Mouse (Mus musculus) heart, adult 2 months (tissue): ENCODE measurements around the gene Tuba3a. TPM values are rescaled to one million over a fixed set of nuclear protein-coding genes. Genes with fewer than 3 reads are reported as not detected.
A peak's percentile ranks its signal among the peaks of the same experiment; 100 is the strongest.

Source experiments
- DNase-seq, 2 experiments: peaks; one replicate each; pipeline ENCODE4 v3.0.0; 2021
- H3K27ac ChIP-seq: fragments of 200-600 bp; 2 replicates; pipeline ENCODE4 v1.8.1; 2022
- H3K27me3 ChIP-seq: fragments of 200-500 bp; 2 replicates; pipeline ENCODE4 v1.6.1; 2012; ENCODE audit warnings: mild to moderate bottlenecking, low read length, inconsistent platforms, mixed read lengths; ENCODE audit not compliant: control insufficient read depth, insufficient read depth
- H3K36me3 ChIP-seq: fragments of 200-500 bp; 2 replicates; pipeline ENCODE4 v1.6.1; 2012; ENCODE audit warnings: low read length, inconsistent platforms; ENCODE audit not compliant: control insufficient read depth, insufficient read depth
- H3K4me1 ChIP-seq: fragments of 200-500 bp; 2 replicates; pipeline ENCODE4 v1.6.1; 2011; ENCODE audit warnings: low read length; ENCODE audit not compliant: control insufficient read depth, insufficient read depth
- H3K4me3 ChIP-seq: fragments of 200-600 bp; 2 replicates; pipeline ENCODE4 v1.8.1; 2022
- H3K79me2 ChIP-seq: fragments of 200-500 bp; replicated peaks from 2 replicates; pipeline ENCODE4 v1.6.1; 2012; ENCODE audit warnings: mild to moderate bottlenecking, inconsistent platforms, low read length, moderate library complexity, mixed read lengths; ENCODE audit not compliant: control insufficient read depth, insufficient read depth
- H3K9ac ChIP-seq: fragments of 200-500 bp; 2 replicates; pipeline ENCODE4 v1.6.1; 2012; ENCODE audit warnings: low read depth, mild to moderate bottlenecking, control low read depth, inconsistent platforms, low read length, mixed read lengths
- CTCF ChIP-seq: fragments of 200-600 bp; IDR thresholded peaks from 2 replicates; pipeline ENCODE4 v1.8.1; 2022; ENCODE audit warnings: antibody characterized with exemption, mild to moderate bottlenecking, moderate library complexity
- EP300 ChIP-seq: fragments of 200-500 bp; IDR thresholded peaks from 2 replicates; pipeline ENCODE4 v1.6.1; 2011; ENCODE audit warnings: low read depth, low read length, control low read depth; ENCODE audit not compliant: insufficient read depth
- POLR2A ChIP-seq: fragments of 200-500 bp; IDR thresholded peaks from 2 replicates; pipeline ENCODE4 v1.6.1; 2011; ENCODE audit warnings: mild to moderate bottlenecking, low read depth, low read length, control low read depth; ENCODE audit not compliant: insufficient read depth
- WGBS: fragments of 180-500 bp; shearing (Covaris S2); methylation state at CpG from one replicate; pipeline ENCODE4 v1.1.7; 2018; 5-methylcytosine and 5-hydroxymethylcytosine counted together
- intact Hi-C: fragments of 180-260 bp; cut with DNase I; formaldehyde crosslinking; loops from one replicate; pipeline ENCODE4 v1.15.1; 2025
- polyA plus RNA-seq: library from polyadenylated mRNA; depleted of rRNA; stranded (reverse); fragments of >200 nt; gene quantifications from 2 replicates; pipeline ENCODE4 v1.2.3, GENCODE M21; 2012
- total RNA-seq, 2 experiments: library from RNA; stranded (reverse); gene quantifications; 2 replicates each; pipeline ENCODE4 v1.2.3; 2021

Tuba3a gene
- total and polyA plus RNA-seq, 3 experiments, result 0.92 TPM; not detected in 2

DNA sequence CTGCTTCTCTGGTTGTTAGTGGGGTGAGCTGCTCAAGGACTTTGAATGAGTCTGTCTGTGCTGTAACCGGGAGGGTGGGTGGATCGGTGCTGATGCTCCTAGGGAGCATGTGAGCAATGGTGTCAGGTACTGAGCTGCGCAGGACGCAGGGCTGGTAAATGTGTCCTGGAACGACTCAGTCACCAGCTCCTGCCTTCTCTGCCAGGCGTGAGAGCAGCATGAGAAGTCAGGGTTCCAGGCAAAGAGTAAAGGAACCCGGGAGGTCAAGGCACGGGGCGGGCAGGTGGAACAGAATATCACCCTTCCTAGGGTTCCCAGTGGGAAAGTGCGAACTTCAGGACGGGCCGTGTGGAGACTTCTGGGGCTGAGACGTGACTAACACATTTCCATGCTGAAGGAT lies 19.8 kb downstream of the Tuba3a start:
- H3K4me3 ChIP-seq, result no peak overlapping the region
- no peak overlapping the region for H3K27ac ChIP-seq
- intact Hi-C loops, result no loop called here
- H3K9ac ChIP-seq, result no peak overlapping the region
- WGBS, result 62% methylated on average over 13 of the region's 13 CpGs
- no peak for DNase-seq
- no peaks in the 10 kb centered on the region for H3K79me2 ChIP-seq
- TF ChIP-seq EP300 (no peak), POLR2A (no peak), CTCF (no peak)
- no peaks in the 10 kb centered on the region for H3K27me3 ChIP-seq
- no peaks in the 10 kb centered on the region for H3K4me1 ChIP-seq
- H3K36me3 ChIP-seq, result no peaks in the 10 kb centered on the region

DNA sequence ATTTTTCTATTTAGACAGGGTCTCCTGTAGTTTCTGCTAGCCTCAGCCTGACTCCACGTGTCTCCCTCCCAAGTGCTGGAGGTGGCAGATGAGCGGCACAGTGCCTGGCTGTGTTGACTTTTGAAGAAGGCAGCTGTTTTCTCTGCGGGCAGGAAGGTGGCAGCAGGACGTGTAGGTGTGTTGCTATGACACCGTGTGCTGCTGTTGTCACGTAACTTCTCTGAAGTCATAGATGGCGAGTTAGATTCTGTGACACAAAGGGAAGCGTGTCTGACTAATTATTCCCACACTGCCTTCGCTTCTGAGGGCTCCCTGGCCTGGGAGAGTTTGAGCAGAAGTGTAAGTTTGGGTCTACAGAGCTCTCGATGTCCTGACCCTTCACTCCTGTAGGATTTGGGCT lies 20.6 kb downstream of the Tuba3a start:
- intact Hi-C loops, result no loop called here
- WGBS, result 36% methylated on average over 10 of the region's 10 CpGs
- H3K4me1 ChIP-seq, result no peaks in the 10 kb centered on the region
- peak in 1 of 2 experiments; percentile 10 for DNase-seq
- no peaks in the 10 kb centered on the region for H3K36me3 ChIP-seq
- H3K27me3 ChIP-seq, result no peaks in the 10 kb centered on the region
- no peaks in the 10 kb centered on the region for H3K79me2 ChIP-seq
- TF ChIP-seq CTCF, result no peak
- no peak for TF ChIP-seq EP300
- TF ChIP-seq POLR2A, result no peak
- H3K9ac ChIP-seq, result no peak overlapping the region
- H3K4me3 ChIP-seq, result no peak overlapping the region
- H3K27ac ChIP-seq, result no peak overlapping the region

DNA sequence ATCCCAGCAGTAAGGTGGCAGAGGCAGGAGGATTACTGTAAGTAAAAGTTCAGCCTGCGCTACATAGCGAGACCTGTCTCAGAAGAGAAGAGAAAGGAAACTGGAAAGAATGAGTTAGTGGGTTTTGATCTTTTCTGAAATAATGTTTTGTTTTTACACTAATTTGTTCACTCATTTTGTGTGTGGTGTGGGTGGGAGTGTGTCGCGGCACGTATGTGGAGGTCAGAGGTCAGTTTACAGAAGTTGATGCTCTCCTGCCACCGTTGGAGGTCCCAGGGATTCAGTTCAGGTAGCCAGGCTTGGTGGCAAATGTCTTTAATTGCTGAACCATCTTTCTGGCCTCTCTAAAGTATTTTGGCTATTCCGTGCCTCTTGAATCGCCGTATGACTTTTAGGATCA lies 21.6 kb downstream of the Tuba3a start:
- no peaks in the 10 kb centered on the region for H3K27me3 ChIP-seq
- WGBS, result 79% methylated on average over 9 of the region's 9 CpGs
- no peak for TF ChIP-seq EP300
- H3K4me1 ChIP-seq, result no peaks in the 10 kb centered on the region
- no peak overlapping the region for H3K4me3 ChIP-seq
- no peaks in the 10 kb centered on the region for H3K36me3 ChIP-seq
- no peak overlapping the region for H3K27ac ChIP-seq
- H3K9ac ChIP-seq, result no peak overlapping the region
- intact Hi-C loops, result no loop called here
- H3K79me2 ChIP-seq, result no peaks in the 10 kb centered on the region
- DNase-seq, result no peak

DNA sequence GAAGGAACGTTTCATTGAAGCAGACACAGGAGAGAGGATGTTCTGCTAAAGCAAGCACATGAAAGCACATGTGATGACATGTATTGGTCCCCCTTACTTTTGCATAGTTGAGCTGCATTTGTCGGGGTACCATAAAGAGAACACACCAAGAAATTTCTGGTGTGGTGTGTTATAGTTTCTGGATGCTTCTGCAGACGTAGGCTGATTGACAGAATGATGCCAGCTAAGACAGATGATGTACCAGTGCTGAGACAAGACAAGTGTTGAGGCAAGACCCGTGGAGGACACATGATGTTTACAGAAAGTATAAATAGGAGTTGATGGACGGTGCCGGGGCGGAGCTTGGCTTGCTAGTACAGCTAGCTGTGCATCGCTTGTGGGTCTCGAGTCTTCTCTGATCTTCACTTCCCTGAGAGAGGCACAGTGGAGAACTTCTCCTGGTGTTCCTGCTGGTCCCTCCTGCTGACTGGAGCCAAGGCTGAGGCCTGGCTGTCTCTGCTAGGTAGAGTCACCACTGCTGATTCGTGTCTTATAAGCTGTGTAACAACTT lies 25.8 kb downstream of the Tuba3a start:
- intact Hi-C loops, result no loop called here
- no peaks in the 10 kb centered on the region for H3K27me3 ChIP-seq
- no peak for DNase-seq
- H3K27ac ChIP-seq, result no peak overlapping the region
- TF ChIP-seq POLR2A, result no peak
- no peak for TF ChIP-seq CTCF
- TF ChIP-seq EP300, result no peak
- no peaks in the 10 kb centered on the region for H3K4me1 ChIP-seq
- H3K79me2 ChIP-seq, result no peaks in the 10 kb centered on the region
- no peak overlapping the region for H3K4me3 ChIP-seq
- H3K36me3 ChIP-seq, result no peaks in the 10 kb centered on the region
- 72% methylated on average over 10 of the region's 10 CpGs for WGBS
- no peak overlapping the region for H3K9ac ChIP-seq

DNA sequence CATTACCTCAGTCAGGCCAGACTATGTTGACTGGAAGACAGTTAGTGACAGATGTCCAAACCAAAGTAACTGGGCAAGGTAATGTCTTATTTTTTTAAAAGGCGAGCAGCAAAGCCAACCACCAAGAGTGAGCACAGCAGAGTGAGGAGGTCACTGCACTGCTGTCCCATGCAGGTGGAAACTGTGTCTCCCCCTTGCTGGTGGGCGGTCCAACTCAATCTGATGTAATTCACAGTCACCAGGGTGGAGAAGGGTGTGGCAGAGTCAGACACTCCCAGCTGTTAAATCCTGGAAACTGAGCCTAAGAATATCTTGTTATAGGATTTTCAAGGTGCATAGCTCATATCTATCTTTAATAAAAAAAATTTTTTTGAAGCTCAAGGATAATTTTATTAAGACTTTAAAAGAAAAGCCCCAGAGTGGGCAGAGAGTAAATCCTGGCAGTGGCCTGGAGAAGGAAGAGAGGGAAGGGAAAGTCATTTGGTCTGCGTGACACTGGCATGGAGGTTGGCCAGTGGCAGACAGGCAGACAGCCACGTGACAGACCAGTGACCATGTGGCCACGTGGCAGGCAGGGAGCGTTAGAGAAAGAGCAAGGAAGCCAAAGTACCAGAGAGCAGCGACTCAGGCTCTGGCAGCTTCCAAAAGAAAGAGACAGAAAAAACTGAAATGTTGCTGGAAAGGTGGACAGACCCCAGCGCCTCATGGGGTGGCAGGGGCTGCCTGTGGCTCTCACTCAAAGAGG lies 29.4 kb downstream of the Tuba3a start:
- H3K4me3 ChIP-seq, result no peak overlapping the region
- H3K9ac ChIP-seq, result no peak overlapping the region
- no peaks in the 10 kb centered on the region for H3K36me3 ChIP-seq
- peak in 1 of 2 experiments; percentile 67 for DNase-seq
- TF ChIP-seq POLR2A (no peak), CTCF (no peak), EP300 (no peak)
- intact Hi-C loops, result loop anchor here (5.0 kb wide), 1 partner anchor 261 kb away; no protein-coding TSS in a partner anchor
- no peaks in the 10 kb centered on the region for H3K79me2 ChIP-seq
- whole genome bisulfite sequencing, result 67% methylated on average over 8 of the region's 8 CpGs
- H3K27me3 ChIP-seq, result no peaks in the 10 kb centered on the region
- no peak overlapping the region; the same call in 1 of the 2 replicates for H3K27ac ChIP-seq
- no peaks in the 10 kb centered on the region for H3K4me1 ChIP-seq

DNA sequence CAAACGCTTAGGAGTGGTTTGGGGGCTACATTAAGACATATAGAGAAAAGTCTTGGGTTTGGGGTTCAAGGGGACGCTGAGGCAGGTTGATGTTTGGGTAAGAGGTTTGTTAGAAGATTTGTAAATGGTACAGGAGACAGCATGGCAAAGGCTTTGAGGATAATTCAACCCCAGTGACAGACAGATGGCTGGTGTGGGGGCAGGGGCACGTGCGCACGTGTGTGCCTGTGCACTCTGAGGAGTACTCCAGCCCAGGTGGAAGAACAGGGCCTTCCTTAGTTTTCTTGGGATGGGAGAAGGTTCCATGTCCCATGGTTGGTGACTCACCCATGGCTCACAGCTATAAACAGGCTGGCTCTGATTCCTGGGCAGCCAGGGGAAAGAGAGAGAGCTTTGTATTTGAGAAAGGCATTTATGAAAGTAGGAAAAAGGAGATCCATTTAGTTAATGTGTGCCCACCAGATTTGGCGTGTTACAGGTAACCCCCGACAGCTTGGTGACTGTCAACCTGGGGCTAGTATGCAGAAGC lies 30.3 kb downstream of the Tuba3a start:
- DNase-seq, result no peak
- H3K4me1 ChIP-seq, result no peaks in the 10 kb centered on the region
- H3K4me3 ChIP-seq, result no peak overlapping the region
- intact Hi-C loops, result loop anchor here (5.0 kb wide), 1 partner anchor 262 kb away; no protein-coding TSS in a partner anchor
- H3K27me3 ChIP-seq, result no peaks in the 10 kb centered on the region
- H3K79me2 ChIP-seq, result no peaks in the 10 kb centered on the region
- no peaks in the 10 kb centered on the region for H3K36me3 ChIP-seq
- no peak overlapping the region for H3K9ac ChIP-seq
- TF ChIP-seq EP300 (no peak), POLR2A (no peak), CTCF (no peak)
- 88% methylated on average over 7 of the region's 7 CpGs for WGBS
- no peak overlapping the region for H3K27ac ChIP-seq
